Mouse (Mus musculus): ENCODE data around the gene Plpp3. TPM values are rescaled to one million over a fixed set of nuclear protein-coding genes. Genes with fewer than 3 reads are reported as not detected.

Plpp3 gene
- polyA plus RNA-seq, 1 experiment from 2014 or later: 75.2 TPM

- no peak overlapping the region for H3K27ac ChIP-seq
- H3K9me3 ChIP-seq (replicated peaks): no peaks in the 10 kb centered on the region
- H3K4me1 ChIP-seq: peaks cover 71% of the 10 kb centered on the region
- H3K27me3 ChIP-seq (ENCODE audit: low read depth, poor library complexity, severe bottlenecking): no peaks in the 10 kb centered on the region
- no peak for DNase-seq (ENCODE audit: low spot score)
- WGBS: 23% methylated on average over 2 of the region's 2 CpGs
- peaks cover 51% of the 10 kb centered on the region for H3K36me3 ChIP-seq
- H3K4me3 ChIP-seq: no peak overlapping the region
Observed at GRCm38 (mm10) chr4:105162676-105163075, 5.5 kb downstream of the Plpp3 start.

GRCm38 (mm10) chr4:105163981-105164411 lies 6.8 kb downstream of the Plpp3 start:
- no peak overlapping the region for H3K27ac ChIP-seq
- H3K36me3 ChIP-seq: peaks cover 58% of the 10 kb centered on the region
- H3K9me3 ChIP-seq (replicated peaks): no peaks in the 10 kb centered on the region
- peaks cover 82% of the 10 kb centered on the region for H3K4me1 ChIP-seq
- H3K27me3 ChIP-seq (ENCODE audit: low read depth, poor library complexity, severe bottlenecking): no peaks in the 10 kb centered on the region
- WGBS: 31% methylated on average over 4 of the region's 4 CpGs
- no peak overlapping the region for H3K4me3 ChIP-seq
- DNase-seq (ENCODE audit: low spot score): no peak

- Histone ChIP-seq H3K36me3 (peaks cover 58% of the 10 kb centered on the region), H3K27ac (no peak overlapping the region), H3K27me3 (ENCODE audit: low read depth, poor library complexity, severe bottlenecking) (no peaks in the 10 kb centered on the region), H3K4me1 (peaks cover 82% of the 10 kb centered on the region), H3K4me3 (no peak overlapping the region), H3K9me3 (replicated peaks) (no peaks in the 10 kb centered on the region)
- 93% methylated on average over 6 of the region's 6 CpGs for WGBS
- no peak for DNase-seq (ENCODE audit: low spot score)
Observed at GRCm38 (mm10) chr4:105164952-105165351, 7.8 kb downstream of the Plpp3 start.

- WGBS: 31% methylated on average over 7 of the region's 7 CpGs
- H3K4me1 ChIP-seq: peaks cover 51% of the 10 kb centered on the region
- H3K27ac ChIP-seq: peak overlapping the region; percentile 58
- H3K27me3 ChIP-seq (ENCODE audit: low read depth, poor library complexity, severe bottlenecking): no peaks in the 10 kb centered on the region
- peak overlapping the region; percentile 19; the same call in 1 of the 2 replicates for H3K4me3 ChIP-seq
- peak; percentile 50 for DNase-seq (ENCODE audit: low spot score)
- peaks cover 50% of the 10 kb centered on the region for H3K36me3 ChIP-seq
- H3K9me3 ChIP-seq (replicated peaks): no peaks in the 10 kb centered on the region
Observed at GRCm38 (mm10) chr4:105169093-105169571, 12.0 kb downstream of the Plpp3 start.

GRCm38 (mm10) chr4:105169826-105170810 lies 13.0 kb downstream of the Plpp3 start:
- H3K4me1 ChIP-seq: peaks cover 52% of the 10 kb centered on the region
- no peak overlapping the region for H3K4me3 ChIP-seq
- DNase-seq (ENCODE audit: low spot score): no peak
- H3K27me3 ChIP-seq (ENCODE audit: low read depth, poor library complexity, severe bottlenecking): no peaks in the 10 kb centered on the region
- H3K9me3 ChIP-seq (replicated peaks): no peaks in the 10 kb centered on the region
- H3K27ac ChIP-seq: no peak overlapping the region
- H3K36me3 ChIP-seq: peaks cover 54% of the 10 kb centered on the region
- WGBS: 62% methylated on average over 16 of the region's 16 CpGs

- Histone ChIP-seq H3K4me3 (no peak overlapping the region), H3K9me3 (replicated peaks) (no peaks in the 10 kb centered on the region), H3K36me3 (peaks cover 58% of the 10 kb centered on the region), H3K27ac (no peak overlapping the region), H3K4me1 (peaks cover 55% of the 10 kb centered on the region), H3K27me3 (ENCODE audit: low read depth, poor library complexity, severe bottlenecking) (no peaks in the 10 kb centered on the region)
- WGBS: 74% methylated on average over 9 of the region's 9 CpGs
- DNase-seq (ENCODE audit: low spot score): no peak
Observed at GRCm38 (mm10) chr4:105170811-105171401, 13.8 kb downstream of the Plpp3 start.

- no peak for DNase-seq (ENCODE audit: low spot score)
- H3K4me1 ChIP-seq: peaks cover 58% of the 10 kb centered on the region
- peaks cover 61% of the 10 kb centered on the region for H3K36me3 ChIP-seq
- no peaks in the 10 kb centered on the region for H3K9me3 ChIP-seq (replicated peaks)
- H3K4me3 ChIP-seq: no peak overlapping the region
- no peak overlapping the region for H3K27ac ChIP-seq
- WGBS: 87% methylated on average over 3 of the region's 3 CpGs
- H3K27me3 ChIP-seq (ENCODE audit: low read depth, poor library complexity, severe bottlenecking): no peaks in the 10 kb centered on the region
Observed at GRCm38 (mm10) chr4:105171432-105171831, 14.3 kb downstream of the Plpp3 start.

GRCm38 (mm10) chr4:105174778-105175177 lies 17.6 kb downstream of the Plpp3 start:
- no peak for DNase-seq (ENCODE audit: low spot score)
- H3K27ac ChIP-seq: no peak overlapping the region
- WGBS: 84% methylated on average over 4 of the region's 4 CpGs
- no peaks in the 10 kb centered on the region for H3K9me3 ChIP-seq (replicated peaks)
- H3K36me3 ChIP-seq: peaks cover 78% of the 10 kb centered on the region
- no peak overlapping the region for H3K4me3 ChIP-seq
- H3K4me1 ChIP-seq: peaks cover 45% of the 10 kb centered on the region
- no peaks in the 10 kb centered on the region for H3K27me3 ChIP-seq (ENCODE audit: low read depth, poor library complexity, severe bottlenecking)

GRCm38 (mm10) chr4:105175255-105176035 lies 18.3 kb downstream of the Plpp3 start:
- Histone ChIP-seq H3K4me1 (peaks cover 47% of the 10 kb centered on the region), H3K4me3 (no peak overlapping the region), H3K36me3 (peaks cover 82% of the 10 kb centered on the region), H3K27ac (peak overlapping the region; percentile 58), H3K27me3 (ENCODE audit: low read depth, poor library complexity, severe bottlenecking) (no peaks in the 10 kb centered on the region), H3K9me3 (replicated peaks) (no peaks in the 10 kb centered on the region)
- 81% methylated on average over 16 of the region's 16 CpGs for WGBS
- no peak for DNase-seq (ENCODE audit: low spot score)

GRCm38 (mm10) chr4:105181014-105181658 lies 24.0 kb downstream of the Plpp3 start:
- no peak for DNase-seq (ENCODE audit: low spot score)
- 40% methylated on average over 16 of the region's 16 CpGs for WGBS
- Histone ChIP-seq H3K27ac (no peak overlapping the region), H3K36me3 (peaks cover 72% of the 10 kb centered on the region), H3K27me3 (ENCODE audit: low read depth, poor library complexity, severe bottlenecking) (no peaks in the 10 kb centered on the region), H3K4me1 (peaks cover 41% of the 10 kb centered on the region), H3K4me3 (no peak overlapping the region), H3K9me3 (replicated peaks) (no peaks in the 10 kb centered on the region)

GRCm38 (mm10) chr4:105181659-105182167 lies 24.6 kb downstream of the Plpp3 start:
- H3K27ac ChIP-seq: no peak overlapping the region
- no peaks in the 10 kb centered on the region for H3K9me3 ChIP-seq (replicated peaks)
- 64% methylated on average over 3 of the region's 3 CpGs for WGBS
- H3K4me3 ChIP-seq: no peak overlapping the region
- H3K27me3 ChIP-seq (ENCODE audit: low read depth, poor library complexity, severe bottlenecking): no peaks in the 10 kb centered on the region
- DNase-seq (ENCODE audit: low spot score): no peak
- peaks cover 72% of the 10 kb centered on the region for H3K36me3 ChIP-seq
- H3K4me1 ChIP-seq: peaks cover 47% of the 10 kb centered on the region

GRCm38 (mm10) chr4:105182249-105182648 lies 25.1 kb downstream of the Plpp3 start:
- DNase-seq (ENCODE audit: low spot score): no peak
- H3K4me1 ChIP-seq: peaks cover 49% of the 10 kb centered on the region
- no peaks in the 10 kb centered on the region for H3K9me3 ChIP-seq (replicated peaks)
- no peak overlapping the region for H3K27ac ChIP-seq
- no peak overlapping the region for H3K4me3 ChIP-seq
- no peaks in the 10 kb centered on the region for H3K27me3 ChIP-seq (ENCODE audit: low read depth, poor library complexity, severe bottlenecking)
- peaks cover 74% of the 10 kb centered on the region for H3K36me3 ChIP-seq
- WGBS: 73% methylated on average over 5 of the region's 5 CpGs
